Mouse (Mus musculus) gastrocnemius, postnatal 4 days (tissue): ENCODE measurements around the gene Large1. TPM values are rescaled to one million over a fixed set of nuclear protein-coding genes. Genes with fewer than 3 reads are reported as not detected.
A peak's percentile ranks its signal among the peaks of the same experiment; 100 is the strongest.
"Not testable (repeated sequence)": the region's sequence is repeated elsewhere in the genome, so short reads cannot be mapped to it uniquely, and the experiment has no call there.

Source experiments
- DNase-seq, 2 experiments: peaks; one replicate each; pipeline ENCODE4 v3.0.0; 2021 to 2022; ENCODE audit warnings: low spot score in 2 of 2, mixed read lengths in 2 of 2
- total RNA-seq, 2 experiments: library from RNA; stranded (reverse); gene quantifications; 2 replicates each; pipeline ENCODE4 v1.2.3; 2021

Gene Large1
- total RNA-seq, 2 experiments from 2014 or later: 31.5 to 31.8 TPM

GRCm38 (mm10) chr8:73048136-73048535, 305.2 kb downstream of the Large1 start:
- no peak for DNase-seq

DNA sequence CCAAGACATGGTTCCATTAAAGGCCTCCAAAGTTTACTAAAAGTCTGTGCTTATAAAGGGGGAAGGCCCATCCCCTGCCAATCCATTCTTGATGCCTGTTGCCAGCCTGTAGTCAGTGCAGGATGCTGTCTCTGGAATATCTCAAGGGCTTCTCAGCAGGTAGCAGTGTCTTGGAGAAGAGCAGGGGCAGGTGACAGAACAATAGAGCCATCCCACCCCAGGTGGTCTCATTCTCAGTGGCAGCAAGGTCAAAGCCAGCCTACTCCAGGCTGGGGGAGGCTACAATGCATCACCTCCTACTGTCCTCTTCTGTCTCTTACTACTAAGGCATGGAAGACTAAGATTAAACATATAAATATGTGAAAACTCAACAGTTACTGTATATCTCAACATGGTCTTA, 323.6 kb downstream of the Large1 start:
- DNase-seq: no peak

GRCm38 (mm10) chr8:73018241-73018640, 335.1 kb downstream of the Large1 start:
- DNase-seq: no peak

- no peak for DNase-seq
These were observed 335.7 kb downstream of the Large1 start for GRCm38 (mm10) chr8:73017601-73018000.

- no peak for DNase-seq
These were observed 337.0 kb downstream of the Large1 start for GRCm38 (mm10) chr8:73016303-73016702.

DNA sequence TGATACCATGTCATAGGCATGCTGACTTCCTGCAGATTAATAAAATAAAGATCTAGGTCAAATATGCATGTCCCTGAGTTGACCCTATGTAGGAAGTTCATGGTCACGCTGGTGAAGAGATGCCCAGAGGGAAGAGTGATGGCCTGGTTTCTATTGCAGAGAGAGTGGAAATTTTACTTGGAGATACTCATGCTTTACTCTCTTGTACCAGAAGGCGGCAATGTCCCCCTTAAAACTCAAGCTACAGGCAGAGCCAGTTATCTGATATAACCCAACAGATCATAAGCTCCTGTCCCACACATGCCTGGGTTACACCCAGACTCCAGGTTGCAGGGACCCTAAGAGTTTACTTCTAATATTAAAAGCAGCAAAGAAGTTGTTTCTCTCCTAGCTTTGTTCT, 345.9 kb downstream of the Large1 start:
- peak in 1 of 2 experiments; percentile 12 for DNase-seq

DNA sequence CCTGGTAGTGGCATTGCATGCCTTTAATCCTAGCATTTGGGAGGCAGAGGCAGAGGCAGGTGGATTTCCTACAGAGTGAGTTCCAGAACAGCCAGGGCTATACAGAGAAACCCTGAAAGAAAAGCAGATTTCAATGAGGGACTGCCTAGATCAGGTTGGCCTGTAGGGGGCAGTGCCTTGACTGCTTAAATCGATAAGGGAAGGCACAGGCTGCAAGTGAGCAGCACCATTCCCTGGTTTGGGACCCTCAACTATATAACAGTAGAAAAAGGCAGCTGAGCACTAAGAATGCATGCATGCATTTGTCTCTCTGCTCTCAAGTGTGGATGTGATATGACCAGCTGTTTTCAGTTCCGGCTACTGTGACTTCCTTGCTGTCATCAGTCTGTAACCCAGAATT, 349.5 kb downstream of the Large1 start:
- DNase-seq: no peak

- DNase-seq: no peak
These were observed 359.5 kb downstream of the Large1 start for GRCm38 (mm10) chr8:72993831-72994230.

- DNase-seq: no peak
These were observed 362.9 kb downstream of the Large1 start for GRCm38 (mm10) chr8:72990425-72990824.

DNA sequence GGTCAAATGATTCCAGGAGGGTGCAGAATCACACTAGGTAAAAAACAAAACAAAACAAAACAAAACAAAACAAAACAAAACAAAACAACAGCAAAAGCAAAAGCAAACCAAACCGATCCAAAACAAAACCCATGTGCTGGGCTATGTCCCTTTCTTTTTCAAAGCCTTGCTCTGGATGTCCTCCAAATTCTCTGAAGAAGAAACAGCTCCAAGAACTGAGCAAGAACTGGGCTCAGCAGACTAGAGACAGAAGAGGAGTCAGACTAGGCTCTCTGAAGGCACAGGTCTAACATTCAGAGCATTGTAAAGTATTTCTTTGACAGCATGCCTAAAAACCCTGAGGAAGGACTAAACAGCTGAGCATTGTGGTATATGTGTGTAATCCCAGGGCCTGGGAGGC, 370.5 kb downstream of the Large1 start:
- no peak for DNase-seq

DNA sequence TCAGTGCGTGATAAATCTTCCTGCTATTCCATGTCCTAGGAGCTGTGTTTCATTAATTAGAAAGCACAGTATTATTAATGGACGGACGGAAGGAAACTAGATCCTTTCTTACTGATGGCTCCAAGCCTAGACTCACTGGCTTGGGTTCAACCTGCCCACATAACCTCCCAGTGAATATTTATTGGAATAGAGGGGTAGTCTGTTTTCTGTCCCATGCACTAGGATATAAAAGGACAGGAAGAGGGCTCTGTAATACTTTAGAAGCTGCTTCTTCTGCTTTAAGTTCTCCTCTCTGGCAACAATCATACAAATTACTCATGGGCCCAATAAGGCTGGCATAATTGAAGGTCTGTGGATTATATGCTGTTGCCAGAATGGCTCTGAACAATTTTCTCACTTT, 398.3 kb downstream of the Large1 start:
- DNase-seq: no peak

- DNase-seq: not testable (repeated sequence)
These were observed 411.9 kb downstream of the Large1 start for GRCm38 (mm10) chr8:72941393-72941792.

DNA sequence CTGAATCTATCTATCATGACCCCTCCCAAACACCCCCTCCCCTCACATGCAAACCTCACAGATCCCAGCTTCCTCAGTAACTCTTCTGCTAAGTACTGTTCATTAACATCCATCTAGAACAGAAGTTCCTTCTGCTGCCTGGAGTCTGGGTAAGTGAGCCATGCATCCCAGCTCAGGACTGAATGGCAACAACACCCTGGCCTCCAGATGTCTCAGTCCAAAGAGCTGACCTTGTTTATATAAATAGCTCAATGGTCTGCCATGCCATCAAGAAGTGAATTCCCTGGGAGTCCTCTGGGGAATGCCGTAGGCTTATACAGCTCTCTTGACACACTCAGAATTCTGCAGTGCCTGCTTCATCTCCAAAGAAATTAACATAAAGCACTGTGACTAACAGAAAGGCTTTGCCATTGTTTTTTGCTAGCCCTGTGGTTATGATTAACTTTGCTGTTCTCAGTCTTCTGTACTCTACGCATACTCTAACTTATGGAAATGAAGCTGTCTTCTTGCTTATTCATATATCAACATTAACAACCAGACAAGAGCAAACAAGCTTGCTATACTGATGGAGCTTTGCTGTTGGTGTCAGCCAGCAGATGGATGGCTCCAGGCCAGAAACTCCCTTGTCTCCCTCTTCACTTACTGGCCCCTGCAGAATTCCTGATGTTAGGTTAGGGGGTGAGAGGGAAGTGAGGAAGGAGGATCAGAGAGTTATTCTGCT, 434.0 kb downstream of the Large1 start:
- no peak for DNase-seq

DNA sequence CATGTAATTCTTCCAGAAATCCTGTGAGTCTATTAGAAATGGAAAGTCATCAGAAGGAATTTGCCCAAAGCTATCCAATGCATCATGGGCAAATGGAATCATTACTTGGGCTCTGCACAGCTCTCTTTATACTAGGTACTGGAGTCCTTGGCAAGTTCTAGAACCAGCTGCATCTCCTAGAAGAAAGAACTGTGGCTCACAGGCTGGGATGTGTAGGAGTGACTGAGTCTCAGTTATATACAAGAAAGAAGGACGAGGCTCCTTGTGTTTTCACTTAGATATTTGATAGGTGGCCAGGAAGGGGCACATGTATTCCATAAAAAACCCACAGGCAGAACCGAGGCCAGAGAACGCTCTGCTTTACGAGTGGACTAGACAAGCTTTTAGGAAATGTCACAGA, 447.8 kb downstream of the Large1 start:
- no peak for DNase-seq

DNA sequence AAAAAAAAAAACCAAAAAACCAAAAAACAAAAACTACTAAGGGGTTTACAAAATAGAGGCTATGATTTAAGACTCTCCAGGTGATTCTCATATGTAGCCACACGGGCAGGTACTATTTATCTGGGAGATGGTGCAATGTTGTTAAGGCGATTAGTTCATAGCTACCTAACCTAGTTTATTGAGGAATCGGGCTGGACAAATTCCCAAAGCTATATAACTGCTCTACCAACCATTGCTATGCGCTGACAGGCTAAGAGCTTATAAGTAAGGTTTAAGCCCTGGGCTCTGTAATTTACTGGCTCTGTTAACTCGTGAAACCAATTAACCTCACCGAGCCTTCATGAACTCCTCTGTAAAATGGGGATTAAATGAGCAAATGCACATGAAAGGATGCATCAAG, 451.7 kb downstream of the Large1 start:
- no peak for DNase-seq

GRCm38 (mm10) chr8:72899321-72899720, 454.0 kb downstream of the Large1 start:
- no peak for DNase-seq

DNA sequence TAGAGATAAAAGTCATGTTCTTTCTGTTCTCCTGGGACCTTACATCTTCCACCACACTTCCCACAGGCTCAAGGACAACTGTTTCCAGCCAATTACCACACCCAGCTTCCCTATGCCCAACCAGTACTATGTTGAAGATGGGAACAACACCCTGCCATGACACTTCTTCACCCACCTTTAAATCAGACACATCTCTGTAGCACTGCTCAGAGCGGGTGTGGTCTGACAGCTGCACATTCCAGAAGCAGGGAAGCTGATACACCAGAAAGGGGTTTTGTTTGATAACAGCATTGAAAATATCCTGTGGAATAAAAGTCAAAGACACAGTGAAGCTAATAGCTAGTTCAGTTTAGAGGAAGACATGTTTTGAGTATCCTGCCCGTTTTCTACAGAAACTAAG, 470.3 kb downstream of the Large1 start:
- DNase-seq: no peak

DNA sequence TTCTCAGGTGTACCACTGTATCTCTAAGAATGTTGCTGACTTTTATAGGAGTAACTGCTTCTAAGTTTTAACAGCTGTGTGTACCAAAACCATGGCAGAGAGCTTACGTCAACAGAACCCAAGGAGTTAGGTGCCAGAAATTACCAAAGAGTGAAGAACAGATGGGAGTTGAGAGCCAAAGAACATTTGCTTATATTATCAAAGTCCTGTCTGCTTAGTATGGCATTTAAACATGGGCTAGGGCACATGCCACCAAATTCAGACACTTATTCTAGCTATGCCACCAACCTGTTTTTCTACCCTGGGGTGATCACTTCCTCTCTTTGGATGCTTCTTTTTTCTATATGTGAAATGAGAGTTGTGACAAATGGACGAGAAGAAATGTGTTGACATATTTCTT, 479.9 kb downstream of the Large1 start:
- no peak for DNase-seq

- no peak for DNase-seq
These were observed 506.5 kb downstream of the Large1 start for GRCm38 (mm10) chr8:72846881-72847280.

GRCm38 (mm10) chr8:72835863-72836262, 517.5 kb downstream of the Large1 start:
- no peak for DNase-seq

- no peak for DNase-seq
These were observed 520.2 kb downstream of the Large1 start for GRCm38 (mm10) chr8:72833112-72833511.

DNA sequence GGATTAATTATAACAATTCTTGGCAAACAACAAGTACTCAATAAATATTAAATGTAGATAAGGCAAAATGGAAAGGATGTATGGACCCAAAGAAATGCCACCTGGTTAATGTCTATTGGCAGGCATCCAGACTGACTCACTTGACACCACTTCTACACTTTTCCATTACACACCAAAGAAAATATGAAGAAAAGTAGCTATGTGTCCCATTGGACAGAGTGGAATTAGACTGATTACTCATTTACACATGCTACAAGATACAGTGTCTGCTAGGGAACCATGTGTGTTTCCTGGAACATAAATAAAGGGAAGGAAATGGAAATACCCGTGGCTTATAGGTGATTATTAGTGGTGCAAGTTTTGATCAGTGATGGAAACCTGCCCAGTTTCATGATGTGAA, 521.0 kb downstream of the Large1 start:
- no peak for DNase-seq

- no peak for DNase-seq
These were observed 535.5 kb downstream of the Large1 start for GRCm38 (mm10) chr8:72817655-72818349.
